Mouse (Mus musculus) ES-Bruce4 (cell line): ENCODE measurements around the gene Parp4. TPM values are rescaled to one million over a fixed set of nuclear protein-coding genes. Genes with fewer than 3 reads are reported as not detected.

Experiments used
- H3K27ac ChIP-seq: 2 replicates; pipeline ENCODE4 v1.5.1; 2012; ENCODE audit warnings: low read length, inconsistent platforms; ENCODE audit not compliant: insufficient read depth
- H3K27me3 ChIP-seq: 2 replicates; pipeline ENCODE4 v1.6.1; 2012; ENCODE audit warnings: mild to moderate bottlenecking, low read length, inconsistent platforms; ENCODE audit not compliant: control insufficient read depth, poor library complexity, insufficient read depth, severe bottlenecking
- H3K36me3 ChIP-seq: 2 replicates; pipeline ENCODE4 v1.6.1; 2012; ENCODE audit warnings: inconsistent platforms, mild to moderate bottlenecking, low read length, moderate library complexity; ENCODE audit not compliant: control insufficient read depth, poor library complexity, insufficient read depth, severe bottlenecking
- H3K4me1 ChIP-seq: one replicate; pipeline ENCODE4 v1.8.1; 2011; ENCODE audit warnings: low read length; ENCODE audit not compliant: control insufficient read depth, insufficient read depth
- H3K4me3 ChIP-seq: 2 replicates; pipeline ENCODE4 v1.5.1; 2011; ENCODE audit warnings: low read depth, mild to moderate bottlenecking, low read length
- H3K9ac ChIP-seq: 2 replicates; pipeline ENCODE4 v1.6.1; 2012; ENCODE audit warnings: low read depth, mild to moderate bottlenecking, inconsistent platforms; ENCODE audit not compliant: poor library complexity, severe bottlenecking
- H3K9me3 ChIP-seq: replicated peaks from 2 replicates; pipeline ENCODE4 v1.6.1; 2012; ENCODE audit warnings: mild to moderate bottlenecking, low read length, inconsistent platforms; ENCODE audit not compliant: control insufficient read depth, poor library complexity, insufficient read depth, severe bottlenecking
- CTCF ChIP-seq: IDR thresholded peaks from one replicate; pipeline ENCODE4 v1.8.1; 2011; ENCODE audit warnings: low read depth, low read length
- EP300 ChIP-seq: IDR thresholded peaks from 2 replicates; pipeline ENCODE4 v1.6.1; 2011; ENCODE audit warnings: low read depth, low read length; ENCODE audit not compliant: insufficient read depth
- POLR2A ChIP-seq: IDR thresholded peaks from one replicate; pipeline ENCODE4 v1.8.1; 2011; ENCODE audit warnings: low read length; ENCODE audit not compliant: insufficient read depth
- polyA plus RNA-seq: library from polyadenylated mRNA; stranded (reverse); fragments of >200 nt; gene quantifications from 2 replicates; pipeline ENCODE4 v1.2.4, GENCODE M21; 2011; ENCODE audit warnings: low read depth; ENCODE audit not compliant: missing spikeins, insufficient read depth, insufficient read length

Parp4 gene
- polyA plus RNA-seq, result 12.7 and 13.7 TPM in 2 replicates

DNA sequence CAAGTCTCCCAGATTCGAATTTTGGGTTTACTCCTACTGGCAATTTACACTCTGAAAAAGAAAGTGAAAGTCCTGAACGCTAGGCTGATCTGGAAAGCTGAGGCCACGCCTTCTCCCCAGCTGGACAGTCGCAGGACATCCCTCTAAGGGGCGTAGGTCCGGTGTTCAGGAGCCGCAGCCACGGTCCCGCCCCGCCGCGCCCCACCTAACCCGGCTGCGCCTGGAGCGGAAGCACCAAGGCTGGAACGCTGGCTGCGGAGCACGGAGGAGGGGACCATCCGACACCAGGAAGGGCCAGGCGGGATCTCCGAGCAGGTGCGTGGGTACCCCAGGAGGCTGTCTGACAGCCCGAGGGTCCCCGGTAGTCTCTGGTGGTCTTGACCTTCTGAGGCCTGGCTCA lies at the start of gene Parp4, which contains the start of gene Cenpj:
Gene Parp4 (plus strand): TSS at position 204 of the 400 bp plus-strand sequence.
Gene Cenpj (minus strand): TSS at position 10 of the 400 bp plus-strand sequence.
- no peaks in the 10 kb centered on the region for H3K4me1 ChIP-seq
- no peaks in the 10 kb centered on the region for H3K9me3 ChIP-seq
- peak within 1 kb of the TSS; percentile 54; the same call in 1 of the 2 replicates for H3K9ac ChIP-seq
- TF ChIP-seq POLR2A, result no peak
- peak within 1 kb of the TSS; percentile 84 for H3K4me3 ChIP-seq
- H3K27ac ChIP-seq, result no peak within 1 kb of the TSS
- H3K27me3 ChIP-seq, result no peaks in the 10 kb centered on the region
- no peaks in the 10 kb centered on the region for H3K36me3 ChIP-seq

- TF ChIP-seq EP300, result no peak
- TF ChIP-seq CTCF, result no peak
- no peak overlapping the region for H3K27ac ChIP-seq
- no peak overlapping the region for H3K4me3 ChIP-seq
- no peaks in the 10 kb centered on the region; the same call in 1 of the 2 replicates for H3K36me3 ChIP-seq
- H3K9ac ChIP-seq, result no peak overlapping the region
- no peaks in the 10 kb centered on the region for H3K9me3 ChIP-seq
- no peaks in the 10 kb centered on the region for H3K4me1 ChIP-seq
- no peaks in the 10 kb centered on the region for H3K27me3 ChIP-seq
Observed at GRCm38 (mm10) chr14:56530788-56531187, 44.6 kb upstream of the Parp4 start.

- no peak overlapping the region for H3K27ac ChIP-seq
- no peak overlapping the region for H3K9ac ChIP-seq
- no peak for TF ChIP-seq EP300
- no peak for TF ChIP-seq POLR2A
- TF ChIP-seq CTCF, result no peak
- H3K9me3 ChIP-seq, result no peaks in the 10 kb centered on the region
- H3K4me3 ChIP-seq, result no peak overlapping the region
- no peaks in the 10 kb centered on the region for H3K36me3 ChIP-seq
- H3K4me1 ChIP-seq, result peaks cover 3% of the 10 kb centered on the region
- H3K27me3 ChIP-seq, result no peaks in the 10 kb centered on the region
Observed at GRCm38 (mm10) chr14:56544946-56545345, 30.5 kb upstream of the Parp4 start.

DNA sequence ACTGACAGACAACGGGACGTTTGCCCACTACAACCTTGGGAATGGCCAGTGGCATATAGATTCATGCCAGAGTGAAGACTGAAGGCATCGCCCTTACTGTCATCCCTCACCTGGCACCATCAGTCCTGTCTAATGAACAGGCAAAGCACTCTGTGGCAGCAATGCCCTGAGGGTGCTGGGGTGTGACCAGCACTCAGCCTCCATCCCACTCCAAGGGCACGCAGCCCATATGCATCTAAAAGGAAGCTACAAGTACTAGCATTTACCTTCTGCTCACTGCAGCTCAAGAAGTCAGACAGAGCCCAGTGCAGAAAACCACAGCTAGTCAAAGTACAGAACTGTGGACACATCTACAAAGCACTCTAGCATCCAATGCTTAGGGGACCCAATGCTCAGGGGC lies 29.9 kb upstream of the Parp4 start:
- no peak overlapping the region for H3K4me3 ChIP-seq
- no peaks in the 10 kb centered on the region for H3K9me3 ChIP-seq
- no peaks in the 10 kb centered on the region for H3K36me3 ChIP-seq
- H3K4me1 ChIP-seq, result peaks cover 3% of the 10 kb centered on the region
- H3K9ac ChIP-seq, result no peak overlapping the region
- no peak overlapping the region for H3K27ac ChIP-seq
- H3K27me3 ChIP-seq, result no peaks in the 10 kb centered on the region
- TF ChIP-seq EP300, result 0 out of 2 replicates have a peak, but pooled peaks have one; percentile 60
- TF ChIP-seq CTCF, result no peak

DNA sequence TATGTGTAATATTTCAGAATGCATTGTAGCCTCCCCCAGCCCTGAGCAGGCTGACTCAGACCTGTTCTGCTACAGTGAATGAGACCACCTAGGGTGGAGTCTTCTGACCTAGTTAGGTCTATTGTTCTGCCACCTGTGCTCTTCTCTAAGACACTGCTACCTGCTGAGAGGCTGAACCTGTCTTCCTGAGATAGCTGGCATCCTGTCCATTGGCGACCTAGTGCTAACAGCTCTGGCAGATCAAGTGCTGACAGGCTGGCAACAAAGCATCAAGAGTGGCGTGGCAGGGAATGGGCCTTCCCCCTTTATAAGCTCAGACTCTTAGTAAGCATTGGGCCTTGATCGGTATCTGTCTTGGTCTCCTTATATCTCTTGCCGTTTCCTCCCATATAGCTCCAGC lies 24.5 kb upstream of the Parp4 start:
- Histone ChIP-seq H3K9me3 (peaks cover 5% of the 10 kb centered on the region; the same call in 1 of the 2 replicates), H3K36me3 (peaks cover 5% of the 10 kb centered on the region; the same call in 1 of the 2 replicates)
- TF ChIP-seq POLR2A (no peak), CTCF (no peak), EP300 (peak; percentile 57; the same call in 1 of the 2 replicates)

GRCm38 (mm10) chr14:56552924-56553323 lies 22.5 kb upstream of the Parp4 start:
- Histone ChIP-seq H3K4me3 (no peak overlapping the region), H3K27me3 (no peaks in the 10 kb centered on the region), H3K9ac (no peak overlapping the region), H3K36me3 (peaks cover 5% of the 10 kb centered on the region; the same call in 1 of the 2 replicates), H3K4me1 (no peaks in the 10 kb centered on the region), H3K9me3 (peaks cover 5% of the 10 kb centered on the region; the same call in 1 of the 2 replicates), H3K27ac (no peak overlapping the region)
- TF ChIP-seq EP300, result no peak

More for the DNA sequence above, 24.5 kb upstream of the Parp4 start:
- Histone ChIP-seq H3K27me3 (no peaks in the 10 kb centered on the region), H3K4me1 (no peaks in the 10 kb centered on the region), H3K4me3 (no peak overlapping the region), H3K27ac (no peak overlapping the region), H3K9ac (no peak overlapping the region)

DNA sequence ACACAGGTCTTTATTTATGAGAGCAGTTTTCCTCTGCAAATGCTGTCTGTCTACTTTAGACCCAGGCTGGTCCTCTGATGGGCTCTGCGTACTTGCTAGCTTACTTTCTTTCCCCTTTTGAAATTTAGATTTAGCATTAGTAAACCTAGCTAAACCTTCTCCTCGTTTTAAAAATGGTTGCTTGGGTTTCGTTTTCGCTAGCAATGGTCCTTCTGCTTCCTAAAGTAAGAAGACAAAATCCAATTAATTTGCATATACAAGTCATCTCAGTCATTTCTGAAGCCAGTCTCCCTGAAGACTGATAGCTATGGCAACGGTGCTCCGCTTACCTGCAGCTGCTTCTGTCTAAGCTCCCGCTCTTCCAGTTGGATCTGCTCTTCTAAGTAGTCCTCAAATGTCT lies 22.1 kb upstream of the Parp4 start:
- peaks cover 5% of the 10 kb centered on the region; the same call in 1 of the 2 replicates for H3K9me3 ChIP-seq
- H3K27me3 ChIP-seq, result no peaks in the 10 kb centered on the region
- H3K4me3 ChIP-seq, result no peak overlapping the region
- H3K4me1 ChIP-seq, result no peaks in the 10 kb centered on the region
- peaks cover 7% of the 10 kb centered on the region for H3K36me3 ChIP-seq
- H3K27ac ChIP-seq, result no peak overlapping the region
- no peak overlapping the region for H3K9ac ChIP-seq
- no peak for TF ChIP-seq CTCF
- TF ChIP-seq POLR2A, result no peak
- TF ChIP-seq EP300, result no peak
